Mouse (Mus musculus) cerebellum, adult 8-10 months (tissue): ENCODE measurements around the gene Gnai2.

Experiments
- DNase-seq: peaks from one replicate; pipeline ENCODE4 v3.0.0; 2022

Gnai2 gene

DNA sequence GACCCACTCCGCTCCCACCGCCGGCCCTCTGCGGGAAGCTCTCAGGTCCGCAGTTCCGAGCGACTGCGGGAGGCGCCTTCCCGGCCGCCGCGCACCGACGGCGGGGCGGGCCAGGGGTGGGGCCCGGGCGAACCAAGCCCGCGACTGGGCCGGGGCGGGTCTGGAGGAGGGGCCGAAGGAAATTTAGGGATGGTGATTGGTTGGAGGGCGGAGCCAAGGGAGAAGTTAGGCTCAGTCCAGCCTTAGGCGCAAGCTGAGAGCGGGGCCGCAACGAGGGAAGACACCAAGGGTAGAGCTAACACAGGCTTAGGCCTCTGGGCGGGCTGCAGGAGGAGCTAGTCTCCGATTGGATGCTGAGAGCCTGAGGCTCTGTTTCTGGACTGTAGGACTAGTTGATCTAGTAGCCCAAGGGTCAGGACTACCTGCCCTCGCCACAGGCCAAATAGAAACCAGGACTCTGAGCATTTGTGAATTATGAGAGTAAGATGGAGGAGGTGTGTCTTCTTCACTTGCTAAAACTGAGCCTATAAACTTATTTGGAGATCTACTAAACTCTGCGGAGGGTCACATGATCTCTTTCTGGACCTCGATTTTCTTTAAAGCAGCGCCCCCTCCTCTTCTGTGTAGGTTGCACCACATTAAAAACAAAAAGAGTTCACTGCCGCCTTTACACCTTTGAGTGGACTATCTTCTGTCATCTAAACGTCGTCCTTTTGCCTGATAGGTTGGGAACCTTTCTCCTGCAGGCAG lies at the start of gene Gnai2:
Gnai2 (minus strand) TSS at position 89 of the 750 bp plus-strand sequence.
- peak; percentile 94 for DNase-seq

DNA sequence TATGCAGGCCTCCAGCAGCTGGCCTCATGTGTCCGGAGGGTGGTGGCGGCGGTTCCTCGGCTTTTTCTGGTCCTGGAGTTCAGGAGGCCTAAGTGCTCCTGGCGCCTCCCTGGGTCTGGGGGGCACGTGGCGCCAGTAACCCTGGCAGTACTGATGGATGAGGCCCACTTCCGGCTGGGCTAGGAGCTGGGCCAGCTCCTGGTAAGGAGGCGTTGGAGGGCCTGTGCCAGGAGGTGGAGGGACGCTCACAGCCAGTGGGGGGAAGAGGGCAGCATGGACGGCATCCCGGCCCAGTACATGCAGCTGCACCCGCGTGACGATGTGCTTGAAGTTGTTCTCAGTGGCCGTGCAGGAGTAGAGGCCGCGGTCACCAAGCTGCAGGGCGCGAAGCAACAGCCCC lies 47.2 kb upstream of the Gnai2 start:
- no peak for DNase-seq

GRCm38 (mm10) chr9:107679501-107679900 lies 44.3 kb upstream of the Gnai2 start, which contains the start of gene Gnat1:
Gnat1 (minus strand) TSS chr9:107679712.
- no peak for DNase-seq

DNA sequence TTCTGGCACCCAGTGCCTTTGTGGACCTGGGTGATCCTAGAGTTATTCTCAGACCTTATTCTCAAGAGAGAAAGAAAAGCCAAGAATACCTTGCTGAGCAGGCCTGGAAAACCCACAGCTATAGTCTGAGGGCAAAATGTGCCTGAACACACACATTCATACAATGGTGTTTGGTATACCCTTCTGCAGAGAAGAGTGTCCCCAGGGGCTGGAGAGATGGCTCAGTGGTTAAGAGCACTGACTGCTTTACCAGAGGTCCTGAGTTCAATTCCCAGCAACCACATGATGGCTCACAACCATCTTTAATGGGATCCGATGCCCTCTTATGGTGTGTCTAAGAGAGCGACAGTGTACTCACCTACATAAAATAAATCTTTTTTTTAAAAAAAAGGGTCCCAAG lies 43.7 kb upstream of the Gnai2 start:
- no peak for DNase-seq

GRCm38 (mm10) chr9:107677819-107678526 lies 42.8 kb upstream of the Gnai2 start:
- peak; percentile 81 for DNase-seq

DNA sequence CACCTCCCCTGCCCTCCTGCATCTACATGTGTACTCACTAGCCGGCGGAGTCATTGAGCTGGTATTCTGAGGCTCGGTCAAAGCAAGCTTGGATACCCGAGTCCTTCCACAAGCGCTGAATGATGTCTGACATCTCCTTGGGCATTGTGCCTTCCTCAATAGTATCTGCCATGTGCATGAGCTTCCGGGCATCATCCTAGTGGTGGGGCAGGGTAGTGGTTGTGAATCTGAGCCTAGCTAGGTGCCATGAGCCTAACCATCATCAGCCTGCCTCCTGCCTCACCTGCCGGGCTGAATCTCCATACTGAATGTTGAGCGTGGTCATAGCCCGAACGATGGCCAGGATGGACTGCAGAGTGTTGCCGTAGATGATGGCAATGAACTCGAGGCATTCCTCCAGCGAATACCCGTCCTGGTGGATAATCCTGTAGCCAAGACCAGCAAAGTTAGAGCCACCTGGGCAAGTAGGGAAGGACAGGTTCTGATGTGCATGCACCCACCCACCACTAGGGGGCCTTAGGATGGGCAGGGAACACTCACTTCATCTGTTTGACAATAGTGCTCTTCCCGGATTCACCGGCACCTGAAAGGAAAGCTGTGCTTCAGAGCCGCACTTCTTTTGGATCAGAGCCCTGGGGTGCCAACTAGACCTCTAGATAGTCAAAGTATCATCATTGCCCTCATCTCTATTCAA lies 42.1 kb upstream of the Gnai2 start:
- DNase-seq = peak; percentile 60

DNA sequence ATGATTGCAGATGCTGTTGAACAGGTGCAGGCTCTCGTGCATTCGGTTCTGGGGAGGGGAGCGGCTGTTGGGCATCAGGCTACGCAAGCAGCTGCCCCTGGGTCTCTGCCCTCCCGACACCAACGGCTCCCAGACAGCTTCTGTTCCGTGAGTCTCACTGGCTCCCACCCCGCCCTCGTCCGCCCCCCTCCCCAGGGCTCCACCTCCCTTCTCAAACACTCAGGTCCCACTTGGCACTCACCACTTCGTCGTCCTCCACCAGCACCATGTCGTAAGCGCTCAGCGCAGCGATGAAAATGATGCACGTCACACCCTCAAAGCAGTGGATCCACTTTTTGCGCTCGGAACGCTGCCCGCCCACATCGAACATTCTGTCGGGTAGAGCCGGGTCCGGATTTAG lies 41.1 kb upstream of the Gnai2 start:
- no peak for DNase-seq

DNA sequence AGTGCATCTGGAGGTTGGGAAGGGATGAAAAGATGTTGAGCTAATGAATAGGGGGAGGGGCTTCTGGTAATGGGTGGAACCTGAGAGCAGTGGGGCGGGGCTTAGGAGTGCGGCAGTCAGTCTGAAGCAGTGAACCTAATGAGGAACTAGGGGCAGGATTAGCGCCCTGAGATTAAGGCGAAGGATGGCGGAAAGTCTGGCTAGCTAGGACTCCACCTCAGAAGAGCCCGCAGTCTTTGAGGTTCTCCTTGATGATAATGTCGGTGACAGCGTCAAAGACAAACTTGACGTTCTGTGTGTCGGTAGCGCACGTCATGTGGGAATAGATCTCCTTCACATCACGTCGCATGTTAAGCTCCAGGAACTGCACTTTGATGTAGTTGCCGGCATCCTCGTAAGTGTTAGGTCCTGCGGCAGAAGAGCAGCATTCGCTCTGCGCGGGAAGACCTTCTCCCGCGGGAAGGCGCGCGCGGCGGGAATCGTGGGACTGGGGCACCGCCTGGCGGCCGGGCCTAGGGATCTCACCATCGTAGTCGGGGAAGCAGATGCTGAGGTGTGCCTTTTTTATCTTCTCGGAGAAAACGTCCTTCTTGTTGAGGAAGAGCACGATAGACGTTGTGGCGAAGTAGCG lies 40.6 kb upstream of the Gnai2 start:
- DNase-seq = peak; percentile 54

DNA sequence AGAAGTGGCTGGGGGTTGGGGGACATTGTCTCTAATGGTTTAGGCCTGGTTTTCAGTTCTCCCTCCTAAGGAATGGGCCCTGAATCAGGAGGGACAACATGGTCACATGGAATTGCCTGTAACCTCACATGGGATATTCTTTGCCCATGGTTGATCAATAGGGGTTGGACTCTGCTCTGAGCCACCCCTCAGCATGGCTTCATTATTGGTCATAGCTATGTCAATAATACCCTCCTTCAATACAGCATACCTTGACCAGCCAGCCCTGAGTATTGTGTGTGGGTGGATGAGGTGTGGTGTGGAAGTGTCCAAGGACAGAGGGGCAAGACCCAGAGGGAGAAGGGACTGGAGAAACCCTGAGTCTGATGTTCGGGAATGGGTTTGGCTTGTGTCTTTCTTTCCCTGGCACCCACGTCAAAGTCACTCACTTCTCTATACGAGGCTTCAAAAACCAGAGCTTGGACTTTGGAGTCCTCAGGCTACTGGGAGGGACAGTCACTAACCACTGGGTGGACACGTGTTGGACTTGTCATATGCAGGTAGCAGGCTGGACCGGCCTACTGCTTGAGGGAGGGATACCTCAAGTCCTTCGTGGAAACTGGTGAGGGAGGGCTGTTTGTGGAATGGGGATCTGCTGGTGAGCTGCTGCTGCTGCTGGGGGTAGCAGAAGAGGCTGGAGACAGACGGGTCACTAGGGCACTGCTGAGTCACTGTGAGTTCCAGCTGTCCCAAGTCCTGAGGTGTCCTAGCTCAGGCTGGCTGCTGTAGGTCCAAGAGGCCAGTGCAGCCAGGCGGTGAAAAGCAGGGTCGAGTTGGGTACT lies 39.7 kb upstream of the Gnai2 start:
- no peak for DNase-seq

GRCm38 (mm10) chr9:107670259-107670658 lies 35.1 kb upstream of the Gnai2 start:
- DNase-seq = no peak

GRCm38 (mm10) chr9:107669480-107669945 lies 34.3 kb upstream of the Gnai2 start, which contains the start of gene Slc38a3:
Slc38a3 (minus strand) TSS chr9:107669530.
- DNase-seq = no peak

- DNase-seq = no peak
Observed at GRCm38 (mm10) chr9:107668916-107669315, 33.7 kb upstream of the Gnai2 start.

- no peak for DNase-seq
Observed at GRCm38 (mm10) chr9:107668011-107668410, 32.8 kb upstream of the Gnai2 start.

DNA sequence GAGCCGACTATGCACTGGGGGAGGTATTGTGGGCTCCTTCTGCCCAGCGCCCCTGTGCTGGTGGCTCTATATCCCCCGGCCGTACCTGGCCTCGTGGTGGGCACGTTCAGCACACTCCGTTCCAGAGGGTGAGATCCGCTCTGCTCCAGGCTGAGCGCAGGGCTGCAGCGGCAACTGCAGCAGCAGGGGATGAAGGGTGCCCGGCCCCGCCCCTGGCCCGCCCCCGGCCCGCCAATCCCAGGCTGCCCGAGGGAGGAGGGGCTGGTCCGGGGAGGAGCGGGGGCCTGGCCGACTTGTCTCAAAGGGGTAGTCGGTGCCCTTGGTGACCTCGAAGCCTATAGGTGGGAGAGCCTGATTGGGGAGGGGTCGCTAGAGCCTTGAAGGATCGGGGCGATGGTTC lies 32.1 kb upstream of the Gnai2 start:
- no peak for DNase-seq

- no peak for DNase-seq
Observed at GRCm38 (mm10) chr9:107666751-107667205, 31.6 kb upstream of the Gnai2 start.

GRCm38 (mm10) chr9:107665308-107665707 lies 30.1 kb upstream of the Gnai2 start:
- DNase-seq = no peak

GRCm38 (mm10) chr9:107663525-107663924 lies 28.4 kb upstream of the Gnai2 start:
- DNase-seq = no peak

GRCm38 (mm10) chr9:107662342-107662741 lies 27.2 kb upstream of the Gnai2 start:
- DNase-seq = no peak

- DNase-seq = no peak
Observed at GRCm38 (mm10) chr9:107660777-107661176, 25.6 kb upstream of the Gnai2 start.

GRCm38 (mm10) chr9:107659961-107660360 lies 24.8 kb upstream of the Gnai2 start:
- DNase-seq = no peak

- no peak for DNase-seq
Observed at GRCm38 (mm10) chr9:107659551-107659950, 24.4 kb upstream of the Gnai2 start.

DNA sequence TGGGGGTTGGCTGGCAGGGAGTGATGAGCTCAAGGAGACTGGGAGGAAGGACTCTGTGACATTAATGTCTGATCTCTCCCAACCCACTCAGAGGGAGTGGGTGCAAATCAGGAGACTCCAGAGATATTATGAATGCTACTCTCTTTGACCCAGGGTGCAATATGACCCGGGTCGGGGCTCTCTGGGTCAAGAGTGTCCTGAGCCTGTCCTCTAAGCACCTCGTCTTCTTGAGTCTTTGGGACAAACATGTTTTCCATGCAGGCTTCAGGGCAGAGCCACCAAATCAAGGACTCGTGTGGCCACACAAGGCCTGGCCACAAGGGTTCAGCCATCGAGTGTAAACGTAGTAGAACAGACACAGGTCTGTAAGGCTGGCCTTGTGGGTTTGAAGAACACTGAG lies 22.9 kb upstream of the Gnai2 start:
- no peak for DNase-seq
